Mouse (Mus musculus) liver, embryonic 14.5 days (tissue): ENCODE data around the gene Rybp.

Experiments used
- CTCF ChIP-seq: IDR thresholded peaks from 2 replicates; pipeline ENCODE4 v1.5.1; 2016; ENCODE audit warnings: antibody characterized with exemption, low read depth, control low read depth
- EP300 ChIP-seq: IDR thresholded peaks from 2 replicates; pipeline ENCODE4 v1.6.1; 2016; ENCODE audit warnings: antibody characterized with exemption, low read depth

- no peak for TF ChIP-seq CTCF
- no peak for TF ChIP-seq EP300
Measured at GRCm38 (mm10) chr6:100195870-100196409, 91.3 kb downstream of the Rybp start.
